Mouse (Mus musculus) hindbrain, embryonic 14.5 days (tissue): ENCODE results near the gene Sec23a. TPM values are rescaled to one million over a fixed set of nuclear protein-coding genes. Genes with fewer than 3 reads are reported as not detected.
A peak's percentile ranks its signal among the peaks of the same experiment; 100 is the strongest.
"Not testable (repeated sequence)": the region's sequence is repeated elsewhere in the genome, so short reads cannot be mapped to it uniquely, and the experiment has no call there.

Source experiments
- ATAC-seq: fragments of 200-750 bp; cut with Nextera tagmentation; 2 replicates; pipeline ENCODE4 v1.8.0; 2017; ENCODE audit warnings: moderate number of reproducible peaks, mild to moderate bottlenecking, moderate TSS enrichment, moderate library complexity; ENCODE audit not compliant: low FRiP score
- DNase-seq: peaks from one replicate; pipeline ENCODE4 v3.0.0-alpha.2; 2015; ENCODE audit warnings: low spot score
- H3K27ac ChIP-seq: fragments of 300-500 bp; sonication (generic); 2 replicates; pipeline ENCODE4 v1.5.1; 2014; ENCODE audit warnings: mild to moderate bottlenecking, moderate library complexity
- H3K27me3 ChIP-seq: fragments of 300-500 bp; sonication (generic); 2 replicates; pipeline ENCODE4 v1.6.1; 2014; ENCODE audit warnings: mild to moderate bottlenecking, low read length, mixed read lengths; ENCODE audit not compliant: control insufficient read depth, insufficient read depth
- H3K36me3 ChIP-seq: fragments of 300-500 bp; sonication (generic); replicated peaks from 2 replicates; pipeline ENCODE4 v1.6.1; 2014; ENCODE audit not compliant: control insufficient read depth, insufficient read depth
- H3K4me1 ChIP-seq: fragments of 300-500 bp; sonication (generic); replicated peaks from 2 replicates; pipeline ENCODE4 v1.6.1; 2014; ENCODE audit warnings: antibody characterized with exemption, low read length, mixed read lengths; ENCODE audit not compliant: control insufficient read depth, insufficient read depth
- H3K4me2 ChIP-seq: fragments of 300-500 bp; sonication (generic); replicated peaks from 2 replicates; pipeline ENCODE4 v1.6.1; 2014; ENCODE audit warnings: mild to moderate bottlenecking, moderate library complexity
- H3K4me3 ChIP-seq: fragments of 300-500 bp; sonication (generic); replicated peaks from 2 replicates; pipeline ENCODE4 v1.5.1; 2014; ENCODE audit warnings: mild to moderate bottlenecking, low read length
- H3K9ac ChIP-seq: fragments of 300-500 bp; sonication (generic); 2 replicates; pipeline ENCODE4 v1.6.1; 2014
- H3K9me3 ChIP-seq: fragments of 300-500 bp; sonication (generic); 2 replicates; pipeline ENCODE4 v1.6.1; 2016; ENCODE audit warnings: low read length; ENCODE audit not compliant: control insufficient read depth
- WGBS: fragments of 180-500 bp; shearing (Covaris S2); extraction: QIAGEN DNeasy Blood & Tissue Kit; methylation state at CpG from one replicate; pipeline ENCODE4 v1.1.7; 2014; 5-methylcytosine and 5-hydroxymethylcytosine counted together
- polyA plus RNA-seq: library from polyadenylated mRNA; unstranded; fragments of >200 nt; fragmentation: Nextera tagmentation; extraction: Ambion mirVana; gene quantifications from 2 replicates; pipeline ENCODE4 v1.2.1, GENCODE M21; 2014

Gene Sec23a
- polyA plus RNA-seq, 1 experiment from 2014 or later, result 130 TPM

DNA sequence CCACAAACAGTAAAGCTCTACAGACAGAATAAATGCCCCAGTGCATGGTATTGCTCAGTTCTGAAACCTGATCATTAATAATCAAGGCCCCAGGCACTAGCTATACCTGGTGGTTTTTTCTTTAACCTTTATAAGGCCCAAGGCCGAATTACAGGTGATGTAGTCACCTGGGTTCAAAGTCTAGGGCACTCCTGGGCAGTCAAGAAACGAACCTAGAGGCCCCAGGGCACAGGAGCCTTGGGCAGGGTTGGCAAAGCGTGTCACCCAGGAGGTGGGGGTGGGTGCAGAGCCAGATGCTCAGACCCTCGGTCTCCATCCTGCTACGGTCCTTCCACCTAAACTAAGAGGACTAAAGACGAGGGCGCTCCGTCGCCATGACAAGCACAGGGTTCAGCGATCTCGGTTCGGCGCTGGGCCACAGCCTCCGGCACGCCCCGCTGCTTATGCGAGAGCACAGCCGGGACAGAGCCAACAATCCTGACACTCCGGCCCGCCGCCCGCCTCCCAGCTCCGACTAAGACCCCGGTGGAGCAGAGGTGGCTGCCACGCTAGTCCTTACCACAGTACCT lies 458 bp downstream of the Sec23a start:
- peak overlapping the region; percentile 77 for H3K9ac ChIP-seq
- no peaks in the 10 kb centered on the region for H3K9me3 ChIP-seq
- peaks cover 8% of the 10 kb centered on the region for H3K36me3 ChIP-seq
- no peak for DNase-seq
- no peaks in the 10 kb centered on the region for H3K27me3 ChIP-seq
- peak overlapping the region; percentile 87 for H3K27ac ChIP-seq
- H3K4me1 ChIP-seq, result peaks cover 27% of the 10 kb centered on the region
- whole genome bisulfite sequencing, result under 1% methylated on average over 25 of the region's 25 CpGs
- H3K4me3 ChIP-seq, result peak overlapping the region; percentile 62
- peak overlapping the region; percentile 83 for H3K4me2 ChIP-seq
- no peak for ATAC-seq

DNA sequence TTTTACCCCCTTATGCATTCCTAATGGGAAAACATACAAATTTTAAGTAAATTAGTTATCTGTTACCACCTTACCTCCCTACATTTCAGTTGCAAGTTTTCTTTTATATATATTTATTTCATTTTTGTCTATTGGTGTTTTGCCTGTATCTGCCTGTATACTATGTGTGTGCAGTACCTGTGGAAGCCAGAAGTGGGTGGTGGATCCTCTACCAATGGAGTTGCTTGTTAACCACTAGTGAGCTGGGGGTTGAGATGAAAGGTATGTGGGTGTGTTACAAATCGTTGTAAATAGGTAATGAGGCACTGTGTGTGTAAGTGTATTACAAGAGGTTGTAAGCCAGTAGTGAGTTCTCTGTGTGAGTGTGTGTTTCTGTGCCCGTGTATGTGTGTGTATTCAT lies 1.3 kb downstream of the Sec23a start:
- Histone ChIP-seq H3K4me2 (peak overlapping the region; percentile 83), H3K9me3 (no peaks in the 10 kb centered on the region), H3K9ac (no peak overlapping the region), H3K27me3 (no peaks in the 10 kb centered on the region), H3K36me3 (peaks cover 17% of the 10 kb centered on the region), H3K4me3 (peak overlapping the region; percentile 62), H3K27ac (no peak overlapping the region), H3K4me1 (peaks cover 27% of the 10 kb centered on the region)
- WGBS, result 78% methylated on average over 2 of the region's 2 CpGs
- DNase-seq, result no peak
- ATAC-seq, result no peak

DNA sequence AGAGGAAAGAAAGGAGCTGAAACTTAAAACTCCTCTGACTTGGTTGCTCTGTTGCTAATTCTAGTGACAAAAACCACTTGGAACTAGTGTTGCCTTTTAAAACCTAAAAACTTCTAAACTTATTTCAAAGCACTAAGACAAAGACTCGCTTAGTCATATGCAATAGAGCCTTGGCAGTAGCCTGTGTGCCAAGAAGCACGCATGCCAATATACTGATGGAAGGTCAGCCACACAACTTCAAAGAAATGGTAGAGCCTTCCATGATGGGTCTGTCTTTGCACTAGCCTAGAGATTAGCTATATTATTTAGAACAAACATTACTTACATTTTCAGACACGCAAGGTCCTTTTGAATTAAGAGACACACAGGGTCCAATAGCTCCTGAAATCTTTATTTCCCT lies 26.1 kb downstream of the Sec23a start:
- H3K9ac ChIP-seq, result no peak overlapping the region
- no peaks in the 10 kb centered on the region for H3K27me3 ChIP-seq
- peaks cover 84% of the 10 kb centered on the region for H3K36me3 ChIP-seq
- H3K4me1 ChIP-seq, result no peaks in the 10 kb centered on the region
- no peaks in the 10 kb centered on the region for H3K9me3 ChIP-seq
- DNase-seq, result no peak
- no peak overlapping the region for H3K4me3 ChIP-seq
- WGBS, result 96% methylated on average over 3 of the region's 3 CpGs
- ATAC-seq, result no peak
- H3K4me2 ChIP-seq, result no peak overlapping the region
- H3K27ac ChIP-seq, result no peak overlapping the region

GRCm38 (mm10) chr12:58981178-58981661 lies 30.6 kb downstream of the Sec23a start:
- H3K9ac ChIP-seq, DNase-seq, H3K9me3 ChIP-seq, H3K27me3 ChIP-seq, H3K4me2 ChIP-seq, H3K27ac ChIP-seq, ATAC-seq, H3K4me1 ChIP-seq, H3K4me3 ChIP-seq: not testable (repeated sequence)
- WGBS, result 84% methylated on average over 6 of the region's 6 CpGs
- H3K36me3 ChIP-seq, result peaks cover 87% of the 10 kb centered on the region

GRCm38 (mm10) chr12:58976966-58977365 lies 34.9 kb downstream of the Sec23a start:
- Histone ChIP-seq H3K4me1 (no peaks in the 10 kb centered on the region), H3K9me3 (no peaks in the 10 kb centered on the region), H3K4me3 (no peak overlapping the region), H3K9ac (no peak overlapping the region), H3K27me3 (no peaks in the 10 kb centered on the region), H3K4me2 (no peak overlapping the region), H3K36me3 (peaks cover 80% of the 10 kb centered on the region), H3K27ac (no peak overlapping the region)
- WGBS, result 79% methylated on average over 2 of the region's 2 CpGs
- DNase-seq (no peak), ATAC-seq (no peak)

GRCm38 (mm10) chr12:58964583-58964982 lies 47.2 kb downstream of the Sec23a start:
- no peaks in the 10 kb centered on the region for H3K9me3 ChIP-seq
- H3K27me3 ChIP-seq, result no peaks in the 10 kb centered on the region
- H3K4me1 ChIP-seq, result no peaks in the 10 kb centered on the region
- H3K4me3 ChIP-seq, result no peak overlapping the region
- no peak overlapping the region for H3K4me2 ChIP-seq
- 76% methylated on average over 4 of the region's 4 CpGs for WGBS
- DNase-seq, result peak; percentile 49
- no peak overlapping the region for H3K9ac ChIP-seq
- no peak overlapping the region for H3K27ac ChIP-seq
- H3K36me3 ChIP-seq, result peaks cover 68% of the 10 kb centered on the region
- peak; percentile 55 for ATAC-seq

DNA sequence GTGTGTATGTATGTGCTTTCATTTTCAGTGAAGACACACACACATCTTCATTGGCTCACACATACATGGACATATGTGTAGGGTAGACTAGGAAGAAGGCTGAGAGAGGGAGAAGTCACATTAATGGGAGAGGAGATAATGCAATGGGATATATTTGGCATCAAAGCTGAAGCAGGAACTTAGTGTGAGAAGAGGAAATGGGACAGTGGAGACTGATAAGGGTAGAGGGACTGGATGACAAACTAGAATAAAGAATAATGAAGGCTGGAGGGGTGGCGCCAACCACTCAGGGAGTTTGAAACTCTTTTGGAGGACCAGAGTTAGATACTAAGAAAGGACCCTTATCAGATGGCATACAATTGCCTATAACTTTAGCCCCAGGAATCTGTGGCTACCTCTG lies 51.0 kb downstream of the Sec23a start:
- peaks cover 53% of the 10 kb centered on the region for H3K36me3 ChIP-seq
- H3K27ac ChIP-seq, result no peak overlapping the region
- 96% methylated on average over 1 of the region's 1 CpGs for WGBS
- H3K9ac ChIP-seq, result no peak overlapping the region
- H3K4me1 ChIP-seq, result no peaks in the 10 kb centered on the region
- ATAC-seq (no peak), DNase-seq (no peak)
- H3K4me2 ChIP-seq, result no peak overlapping the region
- H3K9me3 ChIP-seq, result no peaks in the 10 kb centered on the region
- no peak overlapping the region for H3K4me3 ChIP-seq
- H3K27me3 ChIP-seq, result no peaks in the 10 kb centered on the region

- H3K27me3 ChIP-seq, result no peaks in the 10 kb centered on the region
- no peaks in the 10 kb centered on the region for H3K9me3 ChIP-seq
- DNase-seq (no peak), ATAC-seq (no peak)
- H3K27ac ChIP-seq, result no peak overlapping the region
- no peak overlapping the region for H3K4me2 ChIP-seq
- 84% methylated on average over 7 of the region's 7 CpGs for WGBS
- H3K4me3 ChIP-seq, result no peak overlapping the region
- H3K4me1 ChIP-seq, result no peaks in the 10 kb centered on the region
- H3K36me3 ChIP-seq, result peaks cover 23% of the 10 kb centered on the region
- H3K9ac ChIP-seq, result no peak overlapping the region
Measured at GRCm38 (mm10) chr12:58956624-58957023, 55.2 kb downstream of the Sec23a start.

DNA sequence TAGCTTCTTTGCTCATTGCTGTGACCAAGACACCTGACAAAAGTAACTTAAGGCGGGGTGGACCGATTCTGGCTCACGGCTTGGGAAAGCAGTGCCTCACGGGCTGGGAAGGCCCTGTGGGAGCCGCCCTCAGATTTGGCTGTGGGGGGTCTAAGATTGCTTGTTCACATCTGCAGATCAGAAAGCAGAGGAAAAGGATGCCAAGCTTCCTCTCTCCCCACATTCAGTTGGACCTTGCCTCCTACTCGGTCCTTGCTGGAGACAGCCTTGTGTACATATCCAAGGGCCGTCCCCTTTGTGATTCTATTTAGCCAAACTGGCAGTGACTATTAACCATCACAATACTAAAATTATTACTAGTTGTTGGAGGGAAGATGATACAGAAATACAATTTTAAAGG lies 55.7 kb downstream of the Sec23a start:
- Histone ChIP-seq H3K4me2 (no peak overlapping the region), H3K4me1 (no peaks in the 10 kb centered on the region), H3K9me3 (no peaks in the 10 kb centered on the region), H3K27me3 (no peaks in the 10 kb centered on the region), H3K9ac (no peak overlapping the region), H3K27ac (no peak overlapping the region), H3K4me3 (no peak overlapping the region), H3K36me3 (peaks cover 23% of the 10 kb centered on the region)
- ATAC-seq (no peak), DNase-seq (no peak)
- WGBS, result 76% methylated on average over 7 of the region's 7 CpGs

DNA sequence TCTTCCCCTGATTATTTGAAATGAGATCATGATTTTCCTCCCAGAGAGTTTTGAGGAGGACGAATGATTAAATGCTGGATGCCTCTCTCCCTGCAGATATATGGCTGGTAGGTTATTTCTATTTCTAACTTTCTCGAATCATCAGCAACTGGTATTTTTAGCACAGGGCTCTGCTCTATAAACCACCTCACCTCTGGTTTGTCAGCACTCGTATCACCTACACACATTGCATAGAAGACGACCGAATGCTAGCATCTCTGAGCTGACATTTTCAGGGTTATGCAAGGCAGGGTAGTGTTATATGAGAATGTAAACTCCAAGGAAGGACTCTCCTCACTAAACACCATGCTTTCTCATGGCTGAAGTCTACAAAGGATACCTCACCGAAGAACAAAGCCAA lies 63.9 kb downstream of the Sec23a start:
- Histone ChIP-seq H3K4me1 (no peaks in the 10 kb centered on the region), H3K4me3 (no peak overlapping the region), H3K4me2 (no peak overlapping the region), H3K9me3 (no peaks in the 10 kb centered on the region), H3K36me3 (no peaks in the 10 kb centered on the region), H3K27me3 (no peaks in the 10 kb centered on the region), H3K9ac (no peak overlapping the region), H3K27ac (no peak overlapping the region)
- ATAC-seq (no peak), DNase-seq (no peak)
- 91% methylated on average over 6 of the region's 6 CpGs for WGBS
